Mouse (Mus musculus): ENCODE data around the gene Ssr3. TPM values are rescaled to one million over a fixed set of nuclear protein-coding genes. Genes with fewer than 3 reads are reported as not detected.

The Ssr3 gene
- 221 and 238 TPM in 2 replicates for polyA plus RNA-seq (2016; fragmentation: Nextera tagmentation; extraction: Ambion mirVana)

- peak within 1 kb of the TSS; percentile 84 for H3K4me2 ChIP-seq (replicated peaks)
- peak within 1 kb of the TSS; percentile 85 for H3K27ac ChIP-seq
- no peaks in the 10 kb centered on the region for H3K9me3 ChIP-seq
- peak; percentile 98 for ATAC-seq (ENCODE audit: insufficient number of reproducible peaks, insufficient read depth, low FRiP score, low TSS enrichment)
- H3K4me1 ChIP-seq, result peaks cover 6% of the 10 kb centered on the region; the same call in 1 of the 2 replicates
- H3K36me3 ChIP-seq, result peaks cover 22% of the 10 kb centered on the region
- under 1% methylated on average over 36 of the region's 36 CpGs for WGBS
- H3K9ac ChIP-seq, result peak within 1 kb of the TSS; percentile 93
- H3K27me3 ChIP-seq, result no peaks in the 10 kb centered on the region
- H3K4me3 ChIP-seq, result peak within 1 kb of the TSS; percentile 75
Measured at GRCm38 (mm10) chr3:65392421-65392817, at the start of gene Ssr3. TSS of gene Ssr3 (minus strand) at chr3:65392623.

- H3K4me3 ChIP-seq, result no peak overlapping the region
- 25% methylated on average over 8 of the region's 8 CpGs for WGBS
- H3K9ac ChIP-seq, result no peak overlapping the region
- H3K4me2 ChIP-seq (replicated peaks), result no peak overlapping the region
- H3K27me3 ChIP-seq, result no peaks in the 10 kb centered on the region
- no peaks in the 10 kb centered on the region for H3K36me3 ChIP-seq
- no peaks in the 10 kb centered on the region for H3K9me3 ChIP-seq
- H3K4me1 ChIP-seq, result peaks cover 13% of the 10 kb centered on the region
- ATAC-seq (ENCODE audit: insufficient number of reproducible peaks, insufficient read depth, low FRiP score, low TSS enrichment), result no peak
- H3K27ac ChIP-seq, result peak overlapping the region; percentile 57; the same call in 1 of the 2 replicates
Measured at GRCm38 (mm10) chr3:65441586-65442111, 49.2 kb upstream of the Ssr3 start.

- no peak for ATAC-seq (ENCODE audit: insufficient number of reproducible peaks, insufficient read depth, low FRiP score, low TSS enrichment)
- Histone ChIP-seq H3K4me3 (no peak overlapping the region), H3K27me3 (no peaks in the 10 kb centered on the region), H3K27ac (no peak overlapping the region), H3K9me3 (no peaks in the 10 kb centered on the region), H3K4me2 (replicated peaks) (no peak overlapping the region), H3K4me1 (peaks cover 13% of the 10 kb centered on the region), H3K36me3 (no peaks in the 10 kb centered on the region), H3K9ac (no peak overlapping the region)
- WGBS, result 82% methylated on average over 7 of the region's 7 CpGs
Measured at GRCm38 (mm10) chr3:65438511-65439228, 46.2 kb upstream of the Ssr3 start.

GRCm38 (mm10) chr3:65435812-65436211 lies 43.4 kb upstream of the Ssr3 start:
- no peak overlapping the region for H3K4me2 ChIP-seq (replicated peaks)
- no peak overlapping the region for H3K9ac ChIP-seq
- H3K9me3 ChIP-seq, result no peaks in the 10 kb centered on the region
- no peaks in the 10 kb centered on the region for H3K27me3 ChIP-seq
- no peaks in the 10 kb centered on the region for H3K4me1 ChIP-seq
- ATAC-seq (ENCODE audit: insufficient number of reproducible peaks, insufficient read depth, low FRiP score, low TSS enrichment), result no peak
- no peak overlapping the region for H3K4me3 ChIP-seq
- 79% methylated on average over 2 of the region's 2 CpGs for WGBS
- H3K27ac ChIP-seq, result no peak overlapping the region
- H3K36me3 ChIP-seq, result no peaks in the 10 kb centered on the region

GRCm38 (mm10) chr3:65435101-65435571 lies 42.7 kb upstream of the Ssr3 start:
- H3K9me3 ChIP-seq, result no peaks in the 10 kb centered on the region
- no peaks in the 10 kb centered on the region for H3K27me3 ChIP-seq
- no peak overlapping the region for H3K4me2 ChIP-seq (replicated peaks)
- H3K36me3 ChIP-seq, result no peaks in the 10 kb centered on the region
- H3K4me1 ChIP-seq, result no peaks in the 10 kb centered on the region
- H3K27ac ChIP-seq, result no peak overlapping the region
- 87% methylated on average over 11 of the region's 11 CpGs for WGBS
- no peak overlapping the region for H3K4me3 ChIP-seq
- no peak overlapping the region for H3K9ac ChIP-seq
- no peak for ATAC-seq (ENCODE audit: insufficient number of reproducible peaks, insufficient read depth, low FRiP score, low TSS enrichment)

GRCm38 (mm10) chr3:65432236-65432635 lies 39.8 kb upstream of the Ssr3 start:
- Histone ChIP-seq H3K4me1 (no peaks in the 10 kb centered on the region), H3K36me3 (no peaks in the 10 kb centered on the region), H3K4me3 (no peak overlapping the region), H3K9ac (no peak overlapping the region), H3K4me2 (replicated peaks) (no peak overlapping the region), H3K27ac (no peak overlapping the region), H3K9me3 (no peaks in the 10 kb centered on the region), H3K27me3 (no peaks in the 10 kb centered on the region)
- ATAC-seq (ENCODE audit: insufficient number of reproducible peaks, insufficient read depth, low FRiP score, low TSS enrichment), result no peak
- WGBS, result 92% methylated on average over 5 of the region's 5 CpGs

GRCm38 (mm10) chr3:65419706-65420105 lies 27.3 kb upstream of the Ssr3 start:
- no peaks in the 10 kb centered on the region for H3K27me3 ChIP-seq
- no peaks in the 10 kb centered on the region for H3K4me1 ChIP-seq
- WGBS, result 89% methylated on average over 3 of the region's 3 CpGs
- H3K4me3 ChIP-seq, result no peak overlapping the region
- no peak overlapping the region for H3K4me2 ChIP-seq (replicated peaks)
- H3K9me3 ChIP-seq, result no peaks in the 10 kb centered on the region
- no peaks in the 10 kb centered on the region for H3K36me3 ChIP-seq
- no peak overlapping the region for H3K27ac ChIP-seq
- ATAC-seq (ENCODE audit: insufficient number of reproducible peaks, insufficient read depth, low FRiP score, low TSS enrichment), result no peak
- H3K9ac ChIP-seq, result no peak overlapping the region

GRCm38 (mm10) chr3:65417913-65418594 lies 25.6 kb upstream of the Ssr3 start:
- no peak overlapping the region for H3K9ac ChIP-seq
- H3K4me2 ChIP-seq (replicated peaks), result no peak overlapping the region
- no peaks in the 10 kb centered on the region for H3K4me1 ChIP-seq
- H3K36me3 ChIP-seq, result no peaks in the 10 kb centered on the region
- H3K4me3 ChIP-seq, result no peak overlapping the region
- ATAC-seq (ENCODE audit: insufficient number of reproducible peaks, insufficient read depth, low FRiP score, low TSS enrichment), result no peak
- 0 out of 2 replicates have a peak overlapping the region, but pooled peaks have one; percentile 4 for H3K27ac ChIP-seq
- no peaks in the 10 kb centered on the region for H3K9me3 ChIP-seq
- no peaks in the 10 kb centered on the region for H3K27me3 ChIP-seq
- WGBS, result 20% methylated on average over 5 of the region's 5 CpGs

GRCm38 (mm10) chr3:65416571-65416970 lies 24.1 kb upstream of the Ssr3 start:
- H3K9ac ChIP-seq, result no peak overlapping the region
- no peaks in the 10 kb centered on the region for H3K27me3 ChIP-seq
- H3K27ac ChIP-seq, result no peak overlapping the region
- ATAC-seq (ENCODE audit: insufficient number of reproducible peaks, insufficient read depth, low FRiP score, low TSS enrichment), result no peak
- H3K9me3 ChIP-seq, result no peaks in the 10 kb centered on the region
- no peak overlapping the region for H3K4me2 ChIP-seq (replicated peaks)
- H3K4me3 ChIP-seq, result no peak overlapping the region
- no peaks in the 10 kb centered on the region for H3K4me1 ChIP-seq
- no peaks in the 10 kb centered on the region for H3K36me3 ChIP-seq

- Histone ChIP-seq H3K27ac (no peak overlapping the region), H3K9ac (no peak overlapping the region), H3K4me2 (replicated peaks) (no peak overlapping the region), H3K27me3 (no peaks in the 10 kb centered on the region), H3K36me3 (no peaks in the 10 kb centered on the region), H3K9me3 (no peaks in the 10 kb centered on the region), H3K4me3 (no peak overlapping the region), H3K4me1 (no peaks in the 10 kb centered on the region)
- no peak for ATAC-seq (ENCODE audit: insufficient number of reproducible peaks, insufficient read depth, low FRiP score, low TSS enrichment)
Measured at GRCm38 (mm10) chr3:65407891-65408290, 15.5 kb upstream of the Ssr3 start.

- Histone ChIP-seq H3K36me3 (no peaks in the 10 kb centered on the region), H3K4me3 (no peak overlapping the region), H3K4me1 (no peaks in the 10 kb centered on the region), H3K9me3 (no peaks in the 10 kb centered on the region), H3K9ac (no peak overlapping the region), H3K27ac (no peak overlapping the region), H3K27me3 (no peaks in the 10 kb centered on the region), H3K4me2 (replicated peaks) (no peak overlapping the region)
- no peak for ATAC-seq (ENCODE audit: insufficient number of reproducible peaks, insufficient read depth, low FRiP score, low TSS enrichment)
- 71% methylated on average over 4 of the region's 4 CpGs for WGBS
Measured at GRCm38 (mm10) chr3:65405781-65406180, 13.4 kb upstream of the Ssr3 start.

- Histone ChIP-seq H3K9ac (no peak overlapping the region), H3K36me3 (no peaks in the 10 kb centered on the region), H3K4me2 (replicated peaks) (no peak overlapping the region), H3K9me3 (no peaks in the 10 kb centered on the region), H3K4me3 (no peak overlapping the region), H3K27ac (no peak overlapping the region), H3K27me3 (no peaks in the 10 kb centered on the region), H3K4me1 (no peaks in the 10 kb centered on the region)
- ATAC-seq (ENCODE audit: insufficient number of reproducible peaks, insufficient read depth, low FRiP score, low TSS enrichment), result no peak
- 89% methylated on average over 3 of the region's 3 CpGs for WGBS
Measured at GRCm38 (mm10) chr3:65397566-65397965, 5.1 kb upstream of the Ssr3 start.

Measured in embryonic facial prominence, embryonic 12.5 days (tissue).